Mouse (Mus musculus) adrenal gland, adult 8-10 months (tissue): ENCODE measurements around the gene Nmb. TPM values are rescaled to one million over a fixed set of nuclear protein-coding genes. Genes with fewer than 3 reads are reported as not detected.
"Not testable (repeated sequence)": the region's sequence is repeated elsewhere in the genome, so short reads cannot be mapped to it uniquely, and the experiment has no call there.

Experiments
- DNase-seq: peaks from one replicate; pipeline ENCODE4 v3.0.0; 2022
- total RNA-seq, 4 experiments: library from RNA; stranded (reverse); gene quantifications; 2 replicates each; pipeline ENCODE4 v1.2.4; 2022

Gene Nmb
- 1 to 10 TPM; 2.7 to 6.5 (median 3.4) TPM for total RNA-seq

DNA sequence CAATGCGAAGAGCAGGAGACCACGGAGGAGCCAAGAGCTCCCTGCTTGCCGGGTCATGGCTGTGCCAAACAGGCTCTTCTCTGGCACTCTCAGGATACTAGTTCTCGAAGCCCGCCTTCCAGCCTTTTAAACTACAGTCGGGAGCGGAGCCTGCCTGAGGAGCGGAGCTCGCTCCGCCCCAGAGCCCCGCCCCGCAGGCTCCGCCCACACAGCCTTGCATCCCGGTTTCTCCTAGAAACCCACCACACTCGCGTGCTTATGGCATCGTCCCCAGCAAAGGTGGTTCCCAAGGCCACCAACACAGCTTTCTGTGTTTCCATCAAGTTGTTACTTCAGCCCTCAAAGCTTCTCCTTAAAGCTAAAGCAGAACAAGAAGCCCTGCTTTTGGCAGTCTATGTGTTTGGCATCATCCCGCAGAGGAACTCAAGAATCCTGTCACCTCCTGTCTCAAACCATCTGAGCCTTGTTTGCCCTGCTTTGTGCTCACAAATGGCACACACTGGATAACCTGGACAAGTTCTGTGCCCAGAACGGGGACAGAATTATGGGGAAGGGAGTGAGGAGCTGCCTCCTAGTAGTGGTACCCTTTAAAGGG, at the start of gene Nmb:
Nmb (minus strand) TSS at position 156 of the 595 bp plus-strand sequence.
- peak; percentile 58 for DNase-seq

DNA sequence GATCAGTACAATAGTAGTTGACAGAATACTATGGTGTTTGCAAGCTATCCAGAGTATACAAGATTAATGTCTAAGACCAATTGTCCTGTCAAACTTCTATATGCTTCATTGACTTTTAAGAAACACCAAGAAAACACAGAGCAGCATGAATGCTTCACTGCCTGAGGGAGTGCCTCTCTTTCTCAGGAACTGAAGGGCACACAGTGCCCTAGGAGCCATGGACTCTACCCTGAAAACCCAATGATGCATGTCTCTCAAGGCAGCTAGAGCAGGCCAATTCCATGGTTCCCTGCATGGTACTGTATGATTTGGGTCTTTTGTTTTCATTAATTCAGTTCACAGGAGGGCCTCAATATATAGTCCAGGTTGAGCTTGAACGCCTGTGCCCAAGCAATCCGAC, 49.4 kb upstream of the Nmb start:
- no peak for DNase-seq

DNA sequence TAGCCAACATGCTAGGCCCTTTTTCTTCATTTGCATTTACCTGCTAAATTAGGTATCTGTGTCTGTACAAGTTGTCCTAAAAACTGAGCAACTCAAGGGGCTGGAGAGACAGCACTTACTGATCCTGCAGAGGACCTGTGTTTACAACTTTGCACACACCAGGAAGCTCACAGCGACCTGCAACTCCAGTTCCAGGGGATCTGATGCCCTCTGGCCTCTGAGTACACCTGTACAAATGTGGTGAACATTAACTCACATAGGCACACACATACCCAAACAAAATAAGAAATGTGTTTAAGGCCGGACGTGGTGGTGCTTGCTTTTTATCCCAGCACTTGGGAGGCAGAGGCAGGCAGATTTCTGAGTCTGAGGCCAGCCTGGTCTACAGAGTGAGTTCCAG, 47.3 kb upstream of the Nmb start:
- no peak for DNase-seq

DNA sequence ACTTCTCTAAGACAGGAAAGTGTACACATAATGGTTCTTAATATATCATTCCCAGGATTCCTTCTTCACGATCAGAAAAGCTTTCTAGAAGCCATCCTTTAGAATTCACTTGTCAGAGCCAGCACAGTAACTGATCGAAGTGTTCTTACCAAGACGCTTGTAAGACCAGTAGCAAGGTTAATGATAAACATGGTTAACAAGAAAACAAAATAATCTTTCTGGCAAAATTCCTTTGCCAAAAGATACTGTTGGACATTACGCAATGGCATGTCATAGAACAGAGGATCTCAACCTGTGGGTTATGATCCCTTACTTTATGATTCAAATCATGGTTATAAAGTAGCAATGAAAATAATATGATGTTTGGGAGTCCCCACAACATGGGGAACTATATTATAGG, 46.6 kb upstream of the Nmb start:
- DNase-seq, result no peak

DNA sequence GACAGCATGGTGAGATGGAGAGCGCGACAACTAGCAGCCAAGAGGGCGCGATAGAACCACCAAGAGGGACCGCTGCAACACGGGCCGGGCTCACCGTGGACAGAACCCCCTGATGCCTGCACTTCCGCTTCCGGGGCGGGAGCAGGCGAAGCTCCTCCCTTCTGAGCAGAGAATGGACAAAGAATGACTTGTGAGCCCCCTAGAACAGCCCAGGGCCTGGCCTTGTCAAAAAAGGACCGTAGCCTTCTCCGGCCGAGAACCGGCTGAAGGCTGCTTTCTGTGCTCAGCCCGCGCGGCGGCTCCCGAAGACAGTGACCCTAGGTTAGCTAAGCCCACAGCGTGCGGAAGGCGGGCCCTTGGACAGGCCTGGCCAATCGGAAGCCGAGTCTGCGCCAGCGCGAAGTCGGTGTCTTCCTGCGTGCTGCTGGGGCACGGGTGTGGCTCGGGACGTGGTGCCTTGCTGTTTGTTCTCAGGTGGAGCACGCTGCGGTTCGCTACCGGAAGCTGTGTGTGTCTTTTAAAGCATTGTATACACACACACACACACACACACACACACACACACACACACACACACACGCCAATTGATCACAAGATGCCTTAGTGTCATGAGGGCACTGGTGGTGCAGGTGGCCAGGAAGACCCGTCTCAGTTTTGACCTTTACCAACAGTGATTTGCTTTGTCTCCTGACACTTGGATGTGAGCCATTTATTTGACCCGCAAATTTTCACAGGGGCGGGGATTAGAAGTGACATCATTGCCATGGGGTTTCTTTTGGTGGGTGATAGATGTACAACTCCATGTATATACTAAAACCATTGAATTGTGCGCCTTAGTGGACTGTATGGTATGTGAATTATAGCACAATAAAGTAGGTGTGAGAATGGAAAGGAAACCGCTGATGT, 42.8 kb upstream of the Nmb start, which contains the start of gene Sec11a:
Sec11a (minus strand) TSS at position 336 of the 906 bp plus-strand sequence.
- peak; percentile 91 for DNase-seq

DNA sequence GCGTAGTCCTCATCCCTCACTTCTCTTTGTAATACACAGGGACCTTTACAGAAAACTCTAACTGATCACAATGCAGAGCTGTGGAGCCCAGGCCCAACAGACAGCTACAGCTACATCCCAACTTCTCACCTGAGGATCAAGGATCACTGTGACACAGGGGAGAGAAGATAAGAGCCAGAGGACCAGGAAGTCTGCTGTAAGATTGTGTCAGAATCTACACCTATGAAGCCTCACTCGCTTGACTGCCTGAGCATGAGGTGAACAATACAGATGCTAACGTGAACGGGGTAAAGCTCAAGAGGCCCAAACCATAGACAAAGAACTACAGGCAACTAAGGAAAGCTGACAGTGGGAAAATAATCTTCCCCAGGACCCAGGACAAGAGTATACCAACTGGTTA, 34.9 kb upstream of the Nmb start:
- no peak for DNase-seq

DNA sequence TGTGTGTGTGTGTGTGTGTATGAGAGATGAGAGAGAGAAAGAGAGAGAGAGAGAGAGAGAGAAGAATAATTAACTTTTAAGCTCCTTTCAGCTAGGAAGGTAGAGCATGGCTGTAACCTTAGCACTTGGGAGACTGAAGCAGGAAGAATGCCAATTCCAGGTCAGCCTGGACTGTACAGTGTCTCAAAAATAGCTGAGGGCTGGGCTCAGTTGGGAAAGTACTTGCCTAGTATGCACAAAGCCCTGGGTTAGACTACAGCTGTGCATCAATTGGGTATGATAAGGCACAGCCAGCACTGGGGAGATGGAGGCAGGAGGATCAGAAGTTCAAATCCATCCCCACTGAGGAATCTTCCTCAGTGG, 32.4 kb upstream of the Nmb start:
- not testable (repeated sequence) for DNase-seq

DNA sequence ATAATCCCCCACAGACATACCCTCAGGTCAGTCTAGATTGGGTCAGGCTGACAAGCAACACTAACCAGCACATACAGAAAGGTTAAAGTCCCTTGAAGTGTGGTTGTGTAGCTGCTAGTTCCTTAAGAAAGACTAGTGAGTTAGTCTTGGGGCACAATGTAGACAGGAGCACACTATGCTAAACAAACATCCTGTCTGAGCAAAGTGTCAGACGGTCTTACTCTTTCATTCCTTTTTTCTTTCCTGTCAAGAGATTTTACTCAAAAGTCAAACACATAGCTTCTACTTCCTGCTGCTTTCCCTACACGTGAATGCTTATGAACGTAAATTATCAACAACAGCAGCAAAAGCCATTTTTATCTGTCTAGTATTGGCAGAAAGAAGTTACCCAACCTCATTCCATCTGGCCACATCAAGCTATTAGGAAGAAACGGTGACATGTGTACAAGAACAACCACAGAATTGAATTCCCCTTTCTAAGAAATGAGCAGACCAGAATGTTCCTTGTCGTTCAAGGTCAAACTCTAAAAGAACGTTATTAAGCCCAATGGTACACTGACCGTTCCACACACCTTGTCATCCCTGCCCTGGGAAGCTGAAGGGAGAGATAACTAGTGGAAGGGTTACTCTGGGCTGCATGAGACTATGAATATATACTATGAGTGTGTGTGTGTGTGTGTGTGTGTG, 31.9 kb upstream of the Nmb start:
- DNase-seq, result not testable (repeated sequence)

DNA sequence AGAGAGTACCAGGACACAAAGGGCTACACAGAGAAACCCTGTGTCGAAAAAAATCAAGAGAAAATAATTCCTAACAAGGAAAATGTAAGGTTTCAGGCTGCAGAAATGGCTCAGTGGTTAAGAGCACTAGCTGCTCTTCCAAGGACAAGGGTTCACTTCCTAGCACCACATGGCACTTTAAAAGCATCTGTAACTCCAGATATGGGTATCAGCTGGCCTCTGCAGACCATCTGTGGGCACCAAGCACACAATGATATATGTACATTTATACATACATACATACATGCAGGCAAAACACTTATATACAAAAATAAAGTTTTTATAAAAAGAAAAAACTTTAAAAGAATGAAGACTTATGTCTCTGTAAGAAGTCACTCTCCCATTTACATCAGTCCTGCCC, 31.0 kb upstream of the Nmb start:
- DNase-seq, result no peak

DNA sequence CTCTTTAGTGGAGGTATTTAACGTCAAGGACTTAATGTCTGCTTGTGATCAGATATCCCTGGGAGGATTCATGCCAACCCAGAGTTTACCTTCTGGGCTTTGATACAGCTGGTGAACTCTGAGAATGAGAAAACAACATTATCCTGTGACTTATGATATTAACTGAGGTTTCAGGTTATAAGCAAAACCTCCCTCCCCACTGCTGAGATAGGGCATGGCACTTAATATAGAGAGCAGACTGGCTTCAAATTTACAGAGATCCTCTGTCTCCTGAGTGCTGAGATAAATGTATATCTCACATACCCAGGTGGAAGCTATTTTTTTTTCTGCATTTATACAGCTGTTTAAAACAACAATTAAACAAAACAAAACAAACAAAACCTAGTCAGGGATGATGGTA, 27.9 kb upstream of the Nmb start:
- DNase-seq, result no peak

DNA sequence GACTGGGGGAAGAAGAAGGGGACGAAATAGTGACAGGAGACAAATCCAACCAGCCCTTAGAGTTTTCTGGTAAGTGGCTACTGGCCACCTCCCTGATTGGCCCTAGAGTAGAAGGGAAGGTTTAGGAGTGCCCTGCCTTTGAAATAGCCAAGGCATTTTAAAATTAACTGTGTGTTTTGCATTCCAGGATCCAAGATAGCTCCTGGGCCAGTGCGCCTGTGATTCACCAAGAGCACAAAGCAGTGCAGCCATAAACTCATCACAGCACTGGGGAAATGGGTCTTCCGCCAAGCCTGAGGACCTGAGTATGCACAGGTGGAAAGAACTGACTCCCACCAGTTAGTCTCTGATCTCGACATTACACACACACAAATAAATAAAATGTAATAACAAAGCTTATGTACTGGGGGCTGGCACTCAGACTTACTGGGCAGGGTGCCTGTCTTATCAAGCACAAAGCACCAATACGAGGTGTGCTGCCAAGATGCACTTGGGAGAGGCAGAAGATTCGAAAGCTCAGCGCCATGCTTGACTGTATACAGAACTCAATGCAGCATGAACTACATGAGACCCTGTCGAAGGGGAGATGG, 26.8 kb upstream of the Nmb start:
- no peak for DNase-seq

DNA sequence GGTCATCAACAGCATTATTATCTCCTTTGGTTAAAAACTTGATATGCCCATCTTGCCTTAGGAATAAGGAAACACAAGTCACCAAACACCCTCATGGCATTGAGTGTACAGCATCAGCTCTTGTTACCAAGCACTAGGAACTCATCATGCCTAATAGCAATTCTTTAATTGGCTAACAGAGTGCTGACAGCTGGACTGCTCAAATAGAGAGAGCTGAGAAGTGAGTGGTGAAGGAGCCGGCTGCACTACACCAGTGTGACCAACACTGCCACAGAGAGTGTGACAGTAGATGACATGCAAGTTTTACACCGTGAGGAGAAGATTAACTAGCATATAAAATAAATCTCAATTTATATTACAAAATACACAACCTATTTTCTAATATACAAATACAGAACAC, 18.3 kb upstream of the Nmb start:
- no peak for DNase-seq

DNA sequence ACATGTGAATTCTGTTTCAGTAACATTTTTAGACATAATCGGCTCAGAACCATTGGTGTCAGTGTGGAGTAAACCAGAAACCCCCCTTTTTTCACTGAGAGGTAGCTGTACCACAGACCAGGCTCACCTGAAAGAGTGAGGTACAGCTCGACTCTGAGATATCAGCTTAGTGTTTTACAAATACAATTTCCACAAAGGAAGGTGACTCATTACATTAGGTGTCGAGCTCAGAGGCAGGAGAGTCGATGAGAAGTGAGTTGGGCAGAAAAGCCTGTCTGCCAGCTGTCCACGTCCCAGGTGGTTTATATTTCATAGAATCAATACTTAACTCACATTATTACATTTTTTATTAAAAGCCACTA, 14.8 kb upstream of the Nmb start:
- no peak for DNase-seq

DNA sequence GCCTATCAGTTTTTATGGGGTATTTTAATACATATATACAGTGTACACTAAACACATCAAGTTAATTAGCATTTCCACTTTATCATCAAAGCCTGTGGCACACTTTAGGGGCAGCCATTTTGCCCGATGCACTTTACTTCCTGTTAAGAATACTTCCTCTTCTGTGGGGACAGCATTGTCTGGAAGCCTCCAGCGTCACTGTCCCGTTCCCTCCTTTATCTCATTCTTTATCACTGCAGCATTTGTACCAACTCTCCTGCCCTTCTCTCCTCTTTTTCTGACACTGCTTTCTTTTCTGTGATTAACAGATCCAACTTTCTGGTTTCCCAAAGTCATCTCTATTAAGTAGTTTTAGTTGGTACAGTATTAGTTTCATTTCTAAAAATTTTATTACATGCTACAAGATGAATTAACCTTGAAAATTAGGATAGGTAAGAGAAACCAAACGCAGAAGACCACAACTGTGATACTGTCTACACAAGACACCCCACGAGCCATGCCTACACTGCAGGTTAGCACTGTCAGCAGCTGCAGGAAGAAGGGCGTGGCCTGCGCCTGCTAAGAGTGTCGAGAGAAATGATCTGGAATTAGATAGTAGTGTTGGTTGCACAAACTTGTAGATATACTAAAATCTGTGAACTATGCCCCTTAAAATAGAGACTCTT, 14.2 kb upstream of the Nmb start:
- no peak for DNase-seq

DNA sequence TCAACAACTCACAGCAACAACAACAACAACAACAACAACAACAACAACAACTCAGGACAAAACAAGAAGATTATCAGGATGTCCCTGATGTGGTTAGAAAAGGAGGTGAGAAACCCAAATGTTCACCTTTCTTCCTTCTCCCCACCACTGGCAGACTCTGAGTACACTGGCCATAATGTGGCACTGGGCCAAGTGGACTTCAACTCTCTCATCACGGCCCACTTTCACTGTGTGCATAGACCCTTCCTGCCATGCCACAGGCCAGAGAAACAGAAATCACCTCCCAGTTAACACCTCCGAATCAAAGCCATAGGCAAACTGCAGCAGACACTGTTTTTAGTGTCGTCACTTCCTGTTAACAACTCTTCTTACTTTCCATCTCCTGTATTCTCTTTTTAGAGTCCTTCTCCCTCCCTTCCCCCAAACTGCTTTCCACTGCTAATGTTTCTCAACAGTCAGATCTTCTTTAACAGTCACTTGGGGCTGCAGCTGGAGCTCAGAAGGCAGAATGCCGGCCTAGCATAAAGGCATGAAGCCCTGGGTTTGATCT, 13.1 kb upstream of the Nmb start:
- no peak for DNase-seq

DNA sequence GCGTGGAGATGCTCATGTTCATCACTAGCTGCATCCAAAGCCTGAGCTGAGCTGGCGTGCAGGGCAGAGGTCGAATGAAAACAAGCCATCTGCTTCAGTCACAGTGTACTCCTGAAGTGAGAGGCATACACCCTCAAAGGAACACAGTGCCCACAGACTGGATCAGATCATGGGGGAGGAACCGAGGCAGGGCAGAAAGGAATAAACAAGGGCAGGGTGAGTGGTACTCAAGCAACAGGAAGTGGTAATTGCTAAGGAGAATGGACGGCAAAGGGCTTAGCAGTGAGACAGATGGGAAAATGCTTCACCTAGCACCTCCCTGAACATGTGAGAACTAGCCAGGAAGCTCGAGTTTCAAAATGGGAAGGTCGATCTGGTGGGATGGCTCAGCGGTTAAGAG, 7.6 kb upstream of the Nmb start:
- no peak for DNase-seq

DNA sequence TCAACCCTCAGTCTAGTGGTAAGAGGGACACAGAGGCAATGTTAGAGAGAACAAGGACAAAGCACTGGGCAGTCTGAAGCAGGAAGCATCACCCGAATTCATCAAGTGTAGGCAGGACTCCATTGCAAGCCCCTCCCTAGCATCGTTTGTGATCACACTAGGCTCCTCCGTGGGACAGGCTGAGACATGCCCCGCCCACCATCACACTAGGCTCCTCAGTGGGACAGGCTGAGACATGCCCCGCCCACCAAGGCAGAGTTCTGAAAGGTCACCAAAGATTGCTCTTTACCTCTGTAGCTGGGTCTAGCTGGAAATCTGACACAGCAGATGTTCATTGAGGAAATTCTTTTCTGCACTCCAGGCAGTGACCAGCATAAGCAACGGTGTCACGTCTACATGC, 6.2 kb upstream of the Nmb start:
- DNase-seq, result no peak

DNA sequence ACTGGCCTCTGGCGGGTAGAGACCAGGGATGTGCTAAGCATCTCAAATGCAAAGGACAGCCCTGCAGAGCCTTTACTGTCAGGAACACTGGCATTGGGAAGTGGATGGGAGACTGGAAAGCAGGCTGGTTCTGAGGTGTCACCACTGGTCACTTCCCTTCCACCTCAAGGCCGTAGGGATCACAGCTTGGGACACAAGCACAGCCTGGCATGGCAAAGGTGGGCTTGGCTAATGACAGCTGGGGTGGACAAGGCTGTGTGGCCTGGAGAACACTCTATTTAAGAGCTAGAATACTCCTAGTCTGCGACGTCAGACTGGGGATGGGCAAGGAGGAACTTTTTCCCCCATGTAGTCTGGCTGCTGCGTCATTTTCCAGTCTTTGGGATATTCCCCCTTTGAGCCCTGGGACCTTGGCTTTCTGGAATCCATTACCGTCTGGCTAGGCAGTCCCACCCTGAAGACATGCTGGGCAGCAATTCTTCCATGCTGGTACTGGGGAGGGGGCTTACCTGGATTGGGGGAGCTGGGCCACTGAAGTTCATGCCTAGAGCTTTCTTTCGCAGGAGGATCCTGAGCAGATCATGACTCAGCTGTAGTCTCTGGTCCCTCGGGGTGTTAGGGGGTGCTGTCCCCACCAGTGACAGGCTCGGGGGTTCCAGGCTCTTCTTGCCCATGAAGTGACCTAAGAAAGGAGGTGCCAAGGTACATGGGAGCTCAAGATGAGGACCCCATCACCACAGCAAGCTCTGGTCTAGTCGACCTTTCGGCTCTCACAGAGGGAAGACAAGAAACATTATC, 1.1 kb downstream of the Nmb start:
- DNase-seq, result no peak

DNA sequence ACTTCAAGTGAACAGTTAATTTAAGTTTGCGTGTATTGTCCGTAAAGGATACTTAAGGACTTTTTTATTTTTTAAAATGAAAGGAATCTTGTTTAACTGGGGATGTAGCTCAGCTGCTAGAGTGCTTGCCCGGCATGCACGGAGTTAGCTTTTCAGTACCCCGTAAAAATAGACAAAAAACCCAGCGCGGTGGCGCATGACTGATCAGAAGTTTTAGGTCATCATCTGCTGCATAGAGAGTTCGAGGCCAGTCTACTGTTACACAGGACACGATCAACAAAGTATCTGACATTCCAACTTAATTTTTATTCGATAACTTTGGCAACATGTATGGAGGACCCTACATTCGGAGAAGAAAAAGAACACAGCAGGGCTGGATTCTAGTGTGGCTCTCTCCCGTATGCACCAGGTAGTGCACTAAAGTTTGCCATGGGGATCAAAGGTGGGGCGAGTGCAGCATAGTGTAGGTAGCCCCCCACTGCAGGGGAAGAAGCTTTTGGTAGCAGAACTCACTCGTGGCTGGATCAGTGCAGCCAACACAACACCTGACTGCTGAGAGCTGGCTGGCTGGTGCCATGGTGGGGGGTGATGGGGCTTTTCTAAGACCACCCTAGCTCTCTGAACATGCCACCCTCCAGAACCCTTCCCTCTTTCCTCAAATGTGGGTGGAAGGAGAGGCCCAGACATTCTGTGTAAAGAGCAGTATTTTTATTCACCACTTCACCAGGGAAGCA, 3.2 kb downstream of the Nmb start:
- DNase-seq, result no peak

DNA sequence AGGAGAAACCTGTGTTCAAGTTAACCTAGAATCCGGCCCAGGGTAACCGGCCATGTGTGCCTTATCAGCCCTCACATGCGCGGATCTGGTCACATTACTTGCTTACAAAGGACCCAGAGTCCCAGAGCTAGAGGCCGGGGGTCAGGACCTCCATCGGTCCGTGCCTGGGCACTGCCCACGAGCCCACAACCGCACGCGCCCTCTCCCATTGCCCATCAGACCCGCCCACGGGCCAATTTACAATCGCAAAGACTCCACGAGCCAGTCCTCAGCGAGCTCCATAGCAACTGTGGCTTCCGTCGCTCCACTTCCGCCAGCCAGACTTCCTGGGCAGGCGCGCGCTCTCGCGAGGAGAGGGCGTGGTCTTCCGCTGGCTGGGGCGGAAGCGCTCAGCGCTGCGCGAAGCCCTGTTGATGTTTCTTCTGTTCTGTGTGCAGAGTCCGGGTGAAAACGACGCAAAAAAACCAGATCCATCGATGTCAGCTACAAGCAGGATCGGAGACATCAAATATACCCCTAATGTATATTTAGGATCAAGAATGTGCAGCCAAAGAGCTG, 3.9 kb downstream of the Nmb start, which contains the start of gene Wdr73:
Wdr73 (minus strand) TSS at position 326 of the 558 bp plus-strand sequence.
- DNase-seq, result peak; percentile 89
